Mouse (Mus musculus): ENCODE measurements at regions not wholly inside any gene's neighbourhood (a gene's known extent, or its start where the extent isn't known, plus 50 kb on each side); places are given as distances from the start of the nearest gene placed in this dataset.

DNA sequence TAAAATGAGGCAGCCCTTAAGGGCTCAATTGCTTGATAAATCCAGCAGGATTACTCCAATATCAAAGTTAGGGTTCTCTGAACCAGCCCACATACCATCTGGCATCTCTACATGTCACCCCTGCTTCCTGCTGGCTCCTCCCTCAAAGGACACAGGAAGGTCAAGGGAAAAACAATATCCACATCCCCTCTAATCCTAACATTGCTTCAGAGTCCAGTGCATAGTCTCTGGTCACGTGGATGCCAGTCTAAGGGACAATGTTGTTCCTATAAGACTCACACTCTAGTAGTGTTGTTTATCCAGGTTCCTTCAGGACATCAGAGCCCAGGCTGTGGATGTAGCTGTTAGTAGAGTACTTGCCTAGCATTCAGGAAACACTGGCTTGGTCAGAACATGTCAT, 124.9 kb upstream of the Foxa2 start:
- no peak for DNase-seq (ENCODE audit: low spot score in 2 of 2)

DNA sequence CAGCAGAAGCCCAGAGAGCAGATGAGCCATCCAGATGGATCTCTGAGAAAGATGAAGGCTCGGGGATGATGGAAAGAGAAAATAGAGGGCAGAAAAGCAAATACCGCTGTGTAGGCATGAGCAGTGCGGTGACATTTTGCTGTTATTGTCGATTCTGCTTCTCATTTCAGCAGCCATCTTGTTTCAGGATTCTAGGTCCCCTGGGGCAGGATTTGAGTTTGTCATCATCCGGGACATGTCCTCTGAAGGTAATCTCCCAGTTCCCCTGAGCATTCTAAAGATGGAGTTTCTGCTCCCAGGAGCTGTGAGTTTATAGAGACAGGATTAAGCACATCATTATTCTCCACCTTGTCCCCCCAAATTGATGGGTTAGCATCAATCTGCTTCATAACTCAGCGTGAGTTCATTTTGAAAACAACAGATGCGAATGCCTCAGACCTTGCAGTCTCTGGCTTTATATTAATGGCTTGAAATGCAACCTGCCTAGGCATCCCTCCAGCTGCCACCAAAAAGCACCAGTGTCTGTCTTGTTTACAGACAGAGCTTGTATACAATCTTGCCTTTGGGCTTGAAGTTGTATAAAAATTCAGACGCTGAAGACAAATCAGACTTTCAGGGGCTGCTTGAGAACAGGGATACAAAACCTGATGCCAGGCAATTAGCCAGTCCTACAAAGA, 128.6 kb upstream of the Foxa2 start:
- DNase-seq (ENCODE audit: low spot score in 2 of 2), result no peak

DNA sequence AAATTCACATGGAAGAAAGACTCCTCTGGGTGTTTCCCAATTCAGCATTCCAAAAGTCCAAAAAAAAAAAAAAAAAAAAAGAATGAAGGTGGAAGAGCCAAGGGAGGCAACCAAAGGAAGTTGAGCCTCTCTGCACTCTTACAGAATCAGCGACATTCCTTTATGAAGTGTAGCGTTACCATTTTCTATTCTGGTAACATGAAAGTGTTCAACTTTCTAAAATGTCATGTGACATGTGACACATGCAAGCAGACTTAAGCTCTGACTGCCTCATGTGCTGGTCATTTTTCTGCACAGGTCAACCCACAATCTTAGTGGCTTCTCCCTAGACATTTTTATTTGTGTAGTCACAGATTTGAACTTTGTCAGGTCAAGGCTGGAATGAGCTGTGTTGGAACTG, 133.5 kb upstream of the Foxa2 start:
- no peak for DNase-seq (ENCODE audit: low spot score in 2 of 2)

DNA sequence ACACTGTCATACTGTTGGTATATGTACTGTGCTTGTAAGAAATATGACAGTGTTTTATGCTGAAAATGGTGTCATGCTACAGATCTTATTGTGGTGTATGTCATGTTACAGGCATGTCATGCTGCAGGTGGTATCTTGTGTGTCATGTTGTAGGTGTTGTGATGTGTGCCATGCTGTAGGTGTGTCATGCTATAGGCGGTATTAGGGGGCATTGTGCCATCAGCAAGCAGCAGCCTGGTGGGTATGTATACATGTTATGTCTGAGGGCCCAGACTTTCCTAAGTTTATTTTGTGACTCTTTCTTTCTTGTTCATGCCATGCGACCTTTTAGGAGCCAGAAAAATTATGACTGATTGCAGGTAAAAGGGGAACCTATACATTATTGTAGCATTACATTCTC, 134.7 kb upstream of the Foxa2 start:
- no peak for DNase-seq (ENCODE audit: low spot score in 2 of 2)

DNA sequence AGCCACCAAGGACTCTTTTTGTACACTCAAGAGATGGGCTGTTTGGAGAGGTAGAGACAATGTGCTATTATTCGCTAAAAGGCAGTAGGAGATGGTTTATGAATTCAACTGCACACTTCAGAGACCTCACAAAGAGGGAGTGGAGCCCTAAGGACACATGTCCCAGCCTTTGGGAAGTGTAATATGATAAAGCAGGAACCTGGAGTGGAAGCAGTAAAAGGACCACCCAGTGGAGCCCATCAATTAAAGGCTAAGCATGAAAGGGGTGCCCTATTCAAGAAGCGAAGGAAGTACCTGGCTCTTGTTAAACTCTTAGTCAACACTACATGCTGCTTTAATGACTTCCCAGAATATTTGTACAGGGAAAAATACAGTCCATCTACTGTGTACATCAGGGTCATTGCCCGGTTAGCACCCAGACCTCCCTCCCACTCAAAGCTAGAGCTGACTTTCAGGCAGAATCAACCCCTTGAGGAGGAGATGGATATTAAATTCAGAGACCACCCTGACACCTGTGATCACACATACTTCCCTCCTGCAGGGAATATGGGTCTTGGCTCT, 135.8 kb upstream of the Foxa2 start:
- DNase-seq (ENCODE audit: low spot score in 2 of 2), result no peak

DNA sequence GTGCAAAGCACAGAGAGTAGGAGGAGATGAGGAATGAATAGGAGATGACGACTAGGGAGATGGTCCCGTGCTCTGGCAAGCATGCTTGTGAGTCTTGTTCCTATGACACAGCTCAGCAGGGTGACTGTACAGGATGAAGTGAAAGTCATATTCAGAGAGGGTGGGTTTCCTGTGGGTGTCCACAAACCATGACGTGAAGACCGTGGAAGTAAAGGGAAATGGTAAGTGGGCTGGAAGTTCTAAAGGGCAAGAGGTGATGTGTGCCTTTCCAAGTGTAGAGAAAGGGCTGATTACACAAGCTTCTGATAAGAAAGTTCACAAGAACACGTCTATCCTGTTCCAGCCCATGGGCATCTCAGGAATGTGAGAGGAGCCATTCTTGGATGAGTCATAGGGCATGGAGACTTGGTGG, 138.0 kb upstream of the Foxa2 start:
- no peak for DNase-seq (ENCODE audit: low spot score in 2 of 2)

DNA sequence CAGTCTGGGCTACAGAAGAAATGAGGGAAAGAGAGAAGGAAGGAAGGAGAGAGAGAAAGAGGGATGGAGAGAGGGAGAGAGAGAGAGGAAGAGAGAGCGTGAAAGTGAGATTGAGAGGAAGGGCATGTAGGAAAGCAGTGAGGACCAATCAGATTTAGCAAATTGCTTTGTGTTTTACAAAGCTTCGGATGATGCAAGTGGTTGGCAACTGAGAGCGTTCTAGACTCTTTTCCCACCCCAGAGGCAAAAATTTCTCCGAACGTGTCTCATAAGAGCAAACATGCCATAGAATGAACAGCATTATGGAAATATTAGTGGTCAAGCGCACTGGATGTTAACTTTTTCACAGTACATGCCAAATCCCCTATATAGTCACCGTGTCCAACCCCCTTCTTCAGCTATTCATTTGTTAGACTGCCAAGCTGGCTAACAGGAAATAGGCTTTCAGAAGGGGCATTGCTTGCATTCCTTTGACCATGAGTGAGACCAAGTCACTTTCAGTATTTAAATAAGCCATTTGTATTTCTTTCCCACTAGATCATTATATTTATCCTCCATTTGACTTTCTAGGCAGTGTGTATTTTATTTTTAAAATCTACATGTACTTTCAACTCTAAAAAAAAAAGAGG, 139.7 kb upstream of the Foxa2 start:
- no peak for DNase-seq (ENCODE audit: low spot score in 2 of 2)

DNA sequence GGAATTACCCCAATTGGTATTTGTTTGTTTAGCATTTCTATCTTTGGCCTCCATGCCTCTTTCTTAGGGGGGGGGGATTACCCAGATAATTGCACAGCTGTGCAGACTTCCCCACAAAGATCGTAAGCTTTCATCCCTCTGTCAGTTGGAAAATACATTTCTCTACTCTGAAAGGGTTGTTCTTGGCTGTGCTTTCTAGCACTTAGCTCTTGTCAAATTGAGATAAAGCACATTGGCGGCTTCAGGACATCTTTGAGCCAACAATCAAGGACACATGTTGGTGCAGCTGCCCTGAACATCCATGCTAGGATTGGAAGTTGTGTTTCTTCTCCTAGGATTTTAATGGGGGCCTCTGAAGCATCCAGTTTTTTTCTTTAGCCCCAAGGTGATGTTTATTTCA, 142.1 kb upstream of the Foxa2 start:
- no peak for DNase-seq (ENCODE audit: low spot score in 2 of 2)

DNA sequence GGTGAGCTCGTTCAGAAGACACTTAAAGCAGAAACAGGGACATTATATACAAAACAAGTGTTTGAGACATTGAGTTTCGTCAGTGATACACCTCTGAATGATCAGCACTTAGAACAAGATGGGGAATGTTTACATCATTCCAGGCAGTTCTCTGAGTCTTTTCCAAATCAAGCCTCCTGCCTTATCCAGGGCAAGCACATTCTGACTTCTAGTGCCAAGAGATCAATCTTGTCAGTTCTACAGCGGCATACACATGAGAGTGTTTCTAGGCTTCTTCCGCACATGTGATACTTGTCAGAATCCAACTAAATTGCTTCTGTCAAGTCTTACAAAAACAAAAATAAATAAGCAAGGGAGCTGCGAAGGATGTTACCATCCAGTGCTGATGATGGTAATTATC, 142.5 kb upstream of the Foxa2 start:
- DNase-seq (ENCODE audit: low spot score in 2 of 2), result no peak

DNA sequence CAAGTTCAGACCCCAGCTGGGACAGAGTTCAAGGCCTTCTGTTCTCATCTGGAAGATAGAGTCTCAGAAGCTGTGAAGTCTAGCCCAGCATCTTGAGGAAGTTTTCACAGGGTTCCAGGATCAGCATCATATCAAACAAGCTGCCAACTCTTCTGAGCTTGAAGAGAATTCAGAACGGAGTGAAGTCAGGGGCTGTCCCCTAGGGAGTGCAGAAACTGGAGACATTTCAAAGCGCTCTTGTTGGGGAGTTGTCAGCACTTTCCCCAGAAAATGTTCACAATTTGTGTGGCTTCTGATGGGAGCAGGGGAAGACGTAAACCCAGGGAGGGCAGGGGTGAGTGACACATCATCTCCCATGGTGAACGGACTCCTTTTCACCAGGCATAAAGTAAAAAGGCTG, 146.2 kb upstream of the Foxa2 start:
- DNase-seq (ENCODE audit: low spot score in 2 of 2), result no peak

DNA sequence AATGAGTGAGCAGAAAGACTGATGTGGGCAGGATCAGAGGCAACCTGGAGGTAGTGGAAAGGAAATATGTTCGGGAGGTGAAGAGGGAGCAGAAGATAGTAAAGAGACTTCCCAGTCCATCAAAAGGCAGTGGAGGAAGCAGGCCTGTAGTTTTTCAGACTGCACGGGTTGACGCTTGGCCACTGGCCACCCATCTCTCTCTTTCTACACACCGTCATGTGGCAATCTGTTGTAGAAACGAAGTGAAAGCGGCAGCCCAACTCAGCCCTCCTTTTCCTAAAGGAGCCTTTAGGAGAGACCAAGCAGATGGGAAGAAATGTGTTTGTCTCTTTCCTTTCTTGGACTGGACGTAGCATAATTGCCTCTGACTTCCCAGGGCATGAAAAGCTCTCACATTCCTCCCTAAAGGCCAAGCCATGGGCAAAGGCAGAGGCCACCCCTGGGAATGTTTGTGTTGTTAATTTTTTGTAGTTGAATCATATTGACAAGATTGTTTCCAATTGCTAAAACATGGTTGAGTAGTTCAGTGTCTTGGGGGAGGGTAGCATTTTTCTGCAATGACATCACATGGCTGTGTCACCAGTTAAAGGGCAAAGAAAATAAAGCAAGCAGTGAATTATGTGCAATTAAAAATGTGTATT, 150.7 kb upstream of the Foxa2 start:
- no peak for DNase-seq (ENCODE audit: low spot score in 2 of 2)

DNA sequence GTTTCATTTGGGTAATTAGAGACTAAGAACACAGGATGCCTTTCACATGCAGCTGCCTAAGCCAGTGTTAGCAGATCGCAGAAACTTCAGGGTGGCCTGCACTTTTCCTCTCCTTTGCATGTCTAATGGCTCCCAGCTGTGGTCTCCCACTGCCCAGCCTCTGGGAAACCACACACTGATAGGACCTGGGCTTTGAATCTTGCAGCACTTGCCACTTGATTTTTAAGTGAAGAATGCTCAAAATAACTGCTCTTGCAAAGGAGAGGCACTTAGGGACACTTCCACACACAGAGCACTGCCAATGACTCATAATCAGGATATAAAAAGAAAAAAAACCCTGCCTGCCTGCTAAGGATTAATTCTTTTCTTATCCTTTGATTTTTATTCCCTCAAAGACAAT, 159.9 kb upstream of the Foxa2 start:
- DNase-seq (ENCODE audit: low spot score in 2 of 2), result peak; percentile 10 to 14

DNA sequence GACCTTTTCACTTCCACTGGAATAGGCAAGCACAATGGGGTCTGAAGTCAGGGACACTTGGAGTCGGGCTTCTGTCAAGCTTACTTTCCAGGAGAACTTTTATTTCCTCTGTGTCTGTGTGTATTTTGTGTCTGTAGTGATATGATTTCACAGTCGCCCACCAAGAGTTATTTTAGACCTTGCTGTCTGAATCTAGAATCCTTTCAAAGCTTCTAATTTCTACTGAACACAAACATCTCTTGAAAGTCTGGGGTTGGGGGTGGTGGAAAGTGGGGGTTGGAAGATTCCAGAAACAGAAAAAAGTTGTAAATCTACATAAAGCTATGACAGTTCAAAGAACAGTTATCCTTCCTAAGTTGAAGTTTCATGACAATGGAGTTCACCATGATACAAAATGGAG, 164.0 kb upstream of the Foxa2 start:
- DNase-seq (ENCODE audit: low spot score in 2 of 2), result peak in 1 of 2 experiments; percentile 25

DNA sequence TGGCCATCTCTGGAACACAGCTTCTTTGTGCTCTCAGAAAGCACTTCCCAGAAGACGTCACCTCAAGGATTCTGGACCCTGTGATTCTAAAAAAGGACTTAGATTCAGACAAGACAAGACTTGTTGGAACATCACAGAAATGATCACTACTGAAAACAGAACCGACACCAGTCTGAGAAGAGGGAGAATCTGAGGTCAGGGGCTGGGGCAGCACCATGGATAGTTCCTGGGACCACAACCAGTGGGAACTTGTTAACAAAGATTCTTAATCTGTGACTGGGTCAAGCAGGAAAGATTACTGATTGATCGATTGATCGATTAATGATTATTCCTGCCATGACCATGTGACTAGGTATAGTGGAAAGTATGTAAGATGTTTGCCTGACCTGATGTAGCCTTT, 170.4 kb upstream of the Foxa2 start:
- DNase-seq (ENCODE audit: low spot score in 2 of 2), result no peak

DNA sequence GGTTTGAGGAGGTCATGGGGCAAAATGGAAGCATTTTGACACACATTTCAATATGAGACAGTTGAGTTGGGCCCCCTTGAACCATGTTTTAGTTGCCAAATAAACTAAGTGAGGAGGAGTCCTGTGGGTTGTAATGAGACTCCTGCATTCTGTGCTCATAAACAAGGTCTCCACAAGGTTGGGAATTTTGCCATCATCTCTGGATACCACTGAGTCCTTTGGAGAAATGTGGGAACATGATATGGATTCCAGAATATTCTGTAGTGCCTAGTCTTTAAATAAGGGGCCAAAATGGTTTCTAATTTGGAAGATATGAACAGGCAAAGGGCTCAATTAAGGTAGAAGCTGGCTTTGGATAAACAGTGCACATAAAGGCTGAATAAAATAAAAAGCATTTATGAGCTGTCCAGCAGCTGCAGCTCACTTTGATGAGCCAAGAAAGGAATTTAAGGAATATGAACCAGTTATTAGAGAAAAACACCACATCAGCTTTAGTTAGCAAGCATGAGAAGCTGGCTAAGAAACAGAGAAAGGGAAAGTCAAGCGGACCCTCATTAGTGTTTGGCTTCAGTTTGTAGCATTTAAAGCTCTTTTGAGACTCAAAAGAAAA, 161.3 kb upstream of the Sstr4 start:
- DNase-seq (ENCODE audit: low spot score in 2 of 2), result no peak

DNA sequence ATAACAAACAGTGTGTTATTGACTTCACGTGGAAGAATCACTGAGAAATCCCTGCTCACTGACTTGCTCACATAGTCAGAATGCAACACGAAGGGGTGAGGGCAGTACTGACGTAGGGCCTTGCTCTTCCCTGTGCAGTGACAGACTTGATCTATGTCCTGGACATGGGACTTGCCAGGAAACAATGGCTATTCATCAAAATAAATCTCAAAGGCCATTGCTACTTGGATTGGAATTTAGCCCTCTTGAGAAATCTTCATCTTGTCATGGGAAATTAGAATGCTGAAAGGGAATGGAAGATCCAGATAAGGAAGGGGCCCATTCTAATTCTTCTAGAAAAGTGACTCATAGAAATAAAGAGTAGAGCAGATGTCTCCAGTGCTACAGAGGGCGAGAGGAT, 158.0 kb upstream of the Sstr4 start:
- DNase-seq (ENCODE audit: low spot score in 2 of 2), result no peak

DNA sequence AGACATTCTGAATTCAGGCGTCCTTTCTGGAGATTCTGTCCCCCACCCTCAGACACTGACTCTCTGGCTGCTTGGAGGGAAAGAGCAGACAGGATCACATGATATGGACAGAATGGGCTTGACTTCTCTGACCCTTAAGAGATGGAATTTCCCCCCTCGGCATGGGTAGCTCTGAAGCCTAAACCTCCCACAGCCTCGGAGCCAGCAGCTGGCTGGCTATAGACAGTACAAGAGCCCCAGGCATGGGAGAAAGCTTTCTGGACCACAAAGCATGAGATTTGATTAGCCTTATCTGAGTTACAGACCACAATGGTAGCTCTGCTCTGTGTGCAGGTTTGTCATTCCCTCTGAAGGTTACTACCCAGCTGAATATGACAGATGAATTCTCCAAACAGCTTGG, 156.1 kb upstream of the Sstr4 start:
- DNase-seq (ENCODE audit: low spot score in 2 of 2), result no peak

DNA sequence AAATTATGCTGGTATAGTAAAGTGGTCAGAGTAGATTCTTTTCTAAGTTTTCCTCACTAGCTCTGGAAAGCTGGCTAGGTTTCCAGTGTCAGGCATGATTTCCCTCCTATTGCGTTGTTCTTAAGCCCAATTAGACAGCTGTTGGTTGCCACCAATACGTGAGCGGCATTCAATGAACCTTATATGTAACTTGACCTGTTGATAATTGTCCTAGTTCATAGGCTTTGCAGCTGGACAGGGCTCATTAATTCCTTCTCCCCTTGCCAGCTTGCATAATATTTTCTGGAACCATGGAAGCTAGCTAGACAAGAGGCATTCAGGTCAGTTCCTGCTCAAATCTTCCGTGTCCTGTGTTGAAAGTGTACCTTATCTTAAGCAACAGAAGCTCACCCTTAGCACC, 152.9 kb upstream of the Sstr4 start:
- no peak for DNase-seq (ENCODE audit: low spot score in 2 of 2)

DNA sequence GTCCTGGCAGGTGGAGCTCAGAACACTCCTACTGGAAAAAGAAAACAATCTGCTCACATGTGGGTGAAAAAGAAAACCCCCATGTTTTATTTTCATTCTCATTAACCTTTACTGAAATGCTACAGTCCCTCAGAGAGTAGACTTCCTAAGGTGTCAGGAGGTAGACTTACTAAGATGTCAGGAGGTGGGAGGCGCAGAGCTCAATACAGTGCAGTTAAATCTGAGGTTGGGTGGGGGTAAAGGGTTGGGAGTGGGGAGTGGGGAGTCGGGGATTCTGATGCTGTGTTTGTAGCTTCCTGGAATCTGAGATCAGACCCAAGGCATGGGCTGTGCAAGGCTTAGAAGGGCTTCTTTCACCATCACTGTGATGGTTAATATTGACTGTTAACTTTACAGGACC, 149.6 kb upstream of the Sstr4 start:
- no peak for DNase-seq (ENCODE audit: low spot score in 2 of 2)

DNA sequence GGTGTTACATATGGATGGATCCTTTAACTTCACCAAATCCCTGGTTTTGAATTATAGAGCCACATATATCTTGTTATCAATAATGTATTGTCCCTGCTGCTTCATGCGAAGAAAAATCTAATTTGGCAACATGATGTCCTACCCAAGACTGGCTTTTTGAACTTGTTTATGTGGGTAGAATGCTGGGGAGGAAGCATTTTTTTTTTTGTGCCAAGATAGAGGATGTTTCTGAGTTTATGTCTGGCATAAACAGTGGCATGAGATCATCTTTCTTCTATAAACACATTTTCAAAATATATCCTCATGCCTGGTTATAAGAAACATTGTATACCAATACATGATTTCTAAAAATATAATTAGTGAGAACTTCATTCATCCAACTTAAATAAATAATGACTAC, 144.2 kb upstream of the Sstr4 start:
- no peak for DNase-seq (ENCODE audit: low spot score in 2 of 2)

DNA sequence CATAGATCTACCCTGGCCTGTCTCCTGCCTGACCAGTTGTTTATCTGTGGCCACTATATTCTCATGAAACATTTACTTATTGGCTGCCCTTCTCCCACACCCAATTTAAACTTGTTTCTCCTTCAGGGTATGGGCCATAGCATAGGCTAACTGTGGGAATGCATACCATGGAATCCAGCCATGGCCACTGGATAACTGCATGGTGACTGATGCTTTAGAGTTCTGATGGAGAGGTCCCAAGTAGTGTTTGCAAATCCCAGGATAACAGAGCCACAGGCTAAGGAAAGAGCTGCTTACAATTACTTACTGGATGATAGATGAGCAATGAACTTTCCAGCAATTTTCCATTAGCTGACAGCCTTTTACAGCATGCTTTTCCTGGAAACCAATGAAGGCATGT, 139.5 kb upstream of the Sstr4 start:
- DNase-seq (ENCODE audit: low spot score in 2 of 2), result no peak

DNA sequence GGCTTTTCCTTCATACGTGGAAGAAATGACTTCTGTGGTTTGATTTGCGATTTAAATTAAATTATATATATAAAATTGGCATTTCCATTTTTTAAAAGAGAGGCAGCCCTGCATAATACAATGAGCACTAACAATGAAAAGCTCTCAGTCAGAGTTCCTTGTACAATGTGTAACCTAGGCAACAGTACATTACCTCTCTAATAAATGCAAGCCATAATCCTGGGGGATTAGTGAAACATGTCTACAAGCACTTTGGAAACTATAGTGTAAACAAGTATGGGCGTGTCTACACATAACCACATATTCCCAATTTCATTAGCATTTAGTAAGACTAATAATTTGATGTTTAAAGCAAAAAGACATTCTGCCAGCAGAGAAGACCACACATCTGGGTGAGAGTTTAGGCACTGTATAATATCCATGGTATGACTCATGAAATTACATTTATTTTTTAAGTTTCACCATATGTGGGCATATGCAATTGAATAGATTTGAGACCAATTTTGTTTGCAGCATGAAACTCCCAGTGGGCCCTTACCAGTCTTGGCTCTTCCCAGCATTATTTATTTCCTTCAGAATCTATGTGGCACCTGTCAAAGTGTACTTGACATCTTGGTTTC, 130.9 kb upstream of the Sstr4 start:
- DNase-seq (ENCODE audit: low spot score in 2 of 2), result no peak

All from left cerebral cortex, adult 8-10 months (tissue).